Mouse (Mus musculus) 416B (cell line): Measurements from ENCODE around the gene D430042O09Rik.
A peak's percentile ranks its signal among the peaks of the same experiment; 100 is the strongest.

Experiments used
- DNase-seq: peaks from one replicate; pipeline ENCODE4 v3.0.0; 2011; ENCODE audit warnings: low read depth

The D430042O09Rik gene

DNA sequence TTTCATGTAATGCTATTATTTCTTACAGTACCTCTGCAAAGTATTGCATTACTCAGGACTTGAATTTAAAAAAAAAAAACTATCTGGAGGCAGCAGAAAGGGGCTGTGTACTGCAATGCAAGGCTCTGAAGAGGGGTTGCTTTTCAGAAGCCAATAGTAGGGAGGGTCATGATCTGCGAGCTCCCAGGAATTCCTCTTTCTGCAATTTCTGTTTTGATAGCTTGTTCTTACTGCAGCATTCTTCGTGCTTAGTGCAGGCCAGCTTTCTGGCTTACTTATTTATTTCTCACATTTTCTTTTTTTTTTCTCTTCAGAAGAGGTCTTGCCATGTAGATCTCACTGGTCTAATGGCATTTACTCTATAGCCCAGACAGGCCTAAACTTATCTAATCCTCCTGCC lies 32.8 kb downstream of the D430042O09Rik start:
- no peak for DNase-seq

DNA sequence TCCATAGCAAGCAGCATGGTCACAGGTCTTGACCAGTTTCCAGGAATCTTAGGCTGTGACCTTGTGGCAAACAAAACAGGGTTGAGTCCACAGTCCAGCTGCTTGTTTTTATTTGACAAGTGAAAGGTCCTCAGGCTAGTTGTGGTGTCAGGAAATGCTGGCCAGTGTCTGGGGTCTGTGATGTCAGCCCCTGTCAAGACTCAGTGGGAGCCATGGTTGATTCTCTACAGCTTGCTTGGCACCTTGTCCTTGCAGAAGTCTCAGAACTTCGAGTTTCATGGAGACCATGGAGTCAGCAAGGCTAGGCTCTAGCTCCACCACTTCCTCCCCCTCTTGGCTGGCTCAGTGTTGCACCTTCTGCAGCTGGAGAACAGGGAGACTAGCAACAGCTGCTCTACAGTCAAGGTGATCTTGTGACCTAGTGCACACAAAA lies 33.6 kb downstream of the D430042O09Rik start:
- no peak for DNase-seq

DNA sequence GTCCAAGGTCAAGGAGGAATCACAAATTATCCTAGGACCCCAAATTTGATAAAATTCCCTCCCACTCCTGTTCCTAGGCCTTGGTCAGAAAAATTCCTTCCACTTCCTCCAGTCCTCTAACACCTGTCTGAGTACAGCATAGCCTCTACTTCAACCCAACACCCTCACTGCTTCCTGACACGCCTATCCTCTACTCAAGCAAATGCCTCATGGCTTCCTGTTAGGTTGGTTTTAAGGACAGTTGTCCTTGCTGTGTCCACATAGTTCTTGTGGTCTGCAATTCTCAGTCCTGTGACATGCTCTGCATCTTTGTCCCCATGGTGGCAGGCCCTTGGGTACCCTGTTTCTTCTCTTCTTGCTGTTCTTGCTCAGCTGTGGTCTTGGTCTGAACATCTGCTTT lies 37.1 kb downstream of the D430042O09Rik start:
- DNase-seq: peak; percentile 65

DNA sequence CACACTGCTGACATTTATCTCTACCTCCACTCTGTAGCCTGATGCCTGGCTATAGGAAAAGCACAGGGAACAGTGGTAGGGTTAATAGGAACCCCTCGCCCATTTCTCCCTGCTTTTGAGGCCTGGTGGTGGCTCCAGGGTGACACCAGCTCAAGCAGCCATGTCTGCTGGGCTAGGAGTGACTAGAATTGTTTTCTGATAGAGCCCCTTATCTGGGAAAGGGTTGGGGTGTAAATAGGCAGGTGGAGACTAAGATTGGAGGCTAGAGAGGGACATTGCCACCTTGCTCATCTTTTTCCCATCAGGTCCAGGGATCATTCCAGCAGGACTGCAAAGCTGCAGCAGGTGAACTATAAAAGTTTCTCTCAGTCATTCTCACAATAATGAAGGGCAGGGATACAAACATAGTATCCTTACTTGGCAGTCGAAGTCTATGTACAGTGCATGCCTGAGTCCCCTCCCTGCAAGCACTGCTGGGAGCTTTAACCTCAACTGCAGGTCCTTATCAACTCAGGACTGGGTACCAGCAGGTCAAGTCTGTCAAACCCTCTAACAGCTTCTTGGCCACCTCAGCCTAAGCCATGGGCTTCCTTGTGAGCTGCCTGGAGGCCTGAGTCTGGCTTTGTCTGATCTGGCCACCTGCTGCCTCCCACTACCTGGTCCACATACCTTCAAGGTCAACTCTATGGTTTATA lies 39.1 kb downstream of the D430042O09Rik start:
- no peak for DNase-seq

DNA sequence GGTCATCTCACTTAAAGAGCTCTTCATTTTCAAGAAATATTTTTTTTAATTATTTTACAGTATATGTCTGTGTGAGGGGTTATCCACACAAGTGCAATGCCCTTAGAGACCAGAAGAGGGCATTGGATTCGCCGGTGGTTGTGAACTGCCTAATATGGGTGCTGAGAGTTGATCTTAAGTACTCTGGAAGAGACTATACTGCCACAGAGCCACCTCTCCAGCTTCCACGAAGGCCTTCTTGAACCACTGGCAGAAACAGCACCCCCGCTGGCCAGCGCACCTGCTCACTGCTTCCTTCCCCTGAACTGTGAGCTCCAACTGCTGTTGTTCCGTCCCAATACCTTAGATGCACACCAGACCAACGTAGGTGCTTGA lies 39.6 kb downstream of the D430042O09Rik start:
- DNase-seq: peak; percentile 54

DNA sequence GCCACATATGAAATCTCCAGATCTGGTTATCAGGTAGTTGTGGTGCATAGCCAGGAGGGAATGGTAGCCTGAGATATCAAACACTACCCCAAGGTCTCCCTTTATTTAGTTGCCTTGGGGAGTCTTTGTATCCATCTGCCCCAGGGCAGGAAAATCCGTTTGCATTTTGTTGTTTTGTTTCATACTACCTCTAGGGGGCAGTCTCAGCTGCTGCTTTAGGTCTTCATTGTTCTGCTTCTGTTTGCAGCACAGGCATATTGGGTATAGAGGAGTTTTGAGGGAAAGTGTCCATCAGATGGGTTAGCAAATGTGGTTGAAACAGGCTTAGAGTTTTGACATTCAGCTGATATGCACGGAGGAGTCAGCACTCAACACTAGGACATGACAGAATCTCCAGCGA lies 40.5 kb downstream of the D430042O09Rik start:
- DNase-seq: peak; percentile 56

DNA sequence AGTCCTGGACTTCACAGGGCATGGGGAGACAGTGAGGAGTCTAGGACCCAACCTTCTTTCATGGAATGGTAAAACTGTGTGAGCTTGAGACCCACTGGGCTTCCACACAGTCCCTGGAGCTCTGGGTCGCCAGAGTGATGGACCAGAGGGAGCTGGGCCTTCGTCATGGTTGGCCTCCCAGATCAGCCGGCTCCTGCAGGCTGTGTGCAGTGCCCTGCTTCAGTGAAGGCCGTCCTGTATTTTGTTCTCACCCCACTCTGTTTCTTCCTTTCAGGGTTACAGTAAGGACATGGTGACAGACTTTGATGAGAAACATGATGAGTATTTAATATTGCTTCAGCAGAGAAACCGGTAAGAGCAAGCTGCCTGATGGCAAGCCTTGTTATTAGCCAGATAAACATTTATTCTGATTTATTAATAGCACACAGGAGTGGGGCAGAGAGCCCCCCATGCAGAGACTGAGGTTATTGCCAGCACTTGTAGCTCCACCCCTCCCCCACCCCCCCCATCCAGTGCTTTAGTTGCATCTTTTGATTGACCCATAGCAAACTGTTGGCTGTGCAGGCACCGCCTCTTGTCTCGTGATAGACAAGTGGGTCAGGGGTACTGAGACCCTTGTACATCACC lies 45.1 kb downstream of the D430042O09Rik start:
- no peak for DNase-seq

DNA sequence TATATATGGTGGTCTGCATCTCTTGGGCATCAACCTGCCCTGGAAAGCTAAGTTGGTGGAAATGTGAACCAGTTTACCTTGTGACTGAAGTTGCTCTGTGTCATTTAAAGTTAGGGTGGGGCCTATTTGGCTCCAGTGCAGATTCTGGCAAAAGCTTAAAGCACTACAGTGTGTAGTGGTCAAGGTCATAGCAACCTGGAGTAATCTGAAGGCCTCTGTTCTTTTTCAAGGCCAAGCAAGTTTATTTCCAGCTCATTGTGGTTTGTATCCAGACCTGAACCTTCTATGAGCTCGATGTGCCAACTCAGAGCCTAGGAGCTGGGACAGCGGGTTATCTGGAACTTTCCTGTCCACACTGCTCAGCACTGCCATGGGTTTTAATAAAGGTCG lies 45.6 kb downstream of the D430042O09Rik start:
- no peak for DNase-seq

DNA sequence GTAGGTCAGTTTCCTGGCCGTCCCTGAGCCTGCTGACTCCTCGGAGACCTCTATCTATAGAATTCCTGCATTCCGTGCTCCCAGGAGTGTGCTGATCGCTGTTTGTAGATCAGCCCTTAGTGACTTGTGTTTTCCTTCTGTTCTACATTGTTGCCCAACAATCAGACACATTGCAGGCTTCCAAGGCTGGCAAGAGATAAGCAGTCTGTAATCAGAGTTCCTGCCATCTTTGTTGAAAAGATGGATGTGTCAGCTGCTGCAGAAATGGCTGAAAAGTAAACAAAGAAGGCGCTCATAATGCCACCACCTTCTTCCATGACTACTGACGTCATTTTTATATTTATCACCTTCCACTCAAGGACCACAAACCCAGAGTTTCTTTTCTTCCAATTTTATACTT lies 49.1 kb downstream of the D430042O09Rik start:
- no peak for DNase-seq

DNA sequence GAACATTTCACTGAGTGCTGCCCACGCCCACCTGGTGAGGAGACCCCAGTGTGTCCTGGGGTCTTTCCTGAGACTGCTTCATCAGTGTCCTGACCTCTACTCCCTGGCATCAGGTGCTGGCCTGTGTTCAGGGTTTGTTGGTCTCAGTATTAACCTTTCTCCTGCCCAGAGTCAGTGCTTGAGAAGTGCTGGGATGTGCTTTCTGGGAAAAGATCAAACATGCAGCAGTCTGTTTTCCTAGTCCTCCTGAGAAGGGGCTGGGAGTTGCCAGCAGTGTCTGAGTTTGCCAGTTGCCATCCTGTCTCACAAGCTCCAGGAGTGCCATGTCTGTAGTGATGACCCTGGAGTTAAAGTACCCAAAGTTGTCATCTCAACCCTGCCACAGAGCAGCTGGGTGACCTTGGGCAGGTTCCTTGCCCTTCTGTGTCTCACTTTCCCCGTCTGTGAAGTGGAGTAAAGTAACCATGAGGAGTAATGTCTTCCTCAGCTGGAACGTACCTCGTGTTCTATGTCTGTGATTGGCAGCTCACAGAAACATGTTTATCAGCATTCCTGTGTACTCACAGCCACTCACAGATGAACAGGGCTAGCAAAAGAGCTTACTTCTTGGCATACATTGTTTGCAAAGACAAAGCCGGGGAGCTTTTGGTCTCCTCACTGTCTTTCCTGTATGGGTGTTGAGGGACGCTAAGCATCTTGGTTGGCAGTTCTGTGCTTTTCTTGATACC lies 50.4 kb downstream of the D430042O09Rik start:
- no peak for DNase-seq

DNA sequence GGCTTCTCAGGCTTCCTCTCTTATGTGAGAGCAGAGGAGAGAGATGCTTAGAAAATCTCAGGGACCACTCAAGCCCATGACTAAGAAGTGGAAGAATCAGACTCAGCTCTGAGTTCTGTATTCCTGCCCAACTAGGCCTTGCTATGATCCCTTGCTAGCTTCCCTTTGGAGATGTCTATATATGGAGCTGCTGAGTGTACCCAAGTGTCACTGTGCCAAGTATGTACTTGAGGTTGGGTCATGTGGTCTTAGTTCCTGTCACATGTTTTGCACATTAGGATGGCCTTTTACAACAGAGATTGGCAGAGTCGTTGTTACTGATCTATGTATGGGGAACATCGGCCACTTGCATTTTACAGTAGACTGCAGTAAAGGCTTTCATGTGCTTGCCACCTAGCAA lies 54.6 kb downstream of the D430042O09Rik start:
- peak; percentile 42 for DNase-seq

DNA sequence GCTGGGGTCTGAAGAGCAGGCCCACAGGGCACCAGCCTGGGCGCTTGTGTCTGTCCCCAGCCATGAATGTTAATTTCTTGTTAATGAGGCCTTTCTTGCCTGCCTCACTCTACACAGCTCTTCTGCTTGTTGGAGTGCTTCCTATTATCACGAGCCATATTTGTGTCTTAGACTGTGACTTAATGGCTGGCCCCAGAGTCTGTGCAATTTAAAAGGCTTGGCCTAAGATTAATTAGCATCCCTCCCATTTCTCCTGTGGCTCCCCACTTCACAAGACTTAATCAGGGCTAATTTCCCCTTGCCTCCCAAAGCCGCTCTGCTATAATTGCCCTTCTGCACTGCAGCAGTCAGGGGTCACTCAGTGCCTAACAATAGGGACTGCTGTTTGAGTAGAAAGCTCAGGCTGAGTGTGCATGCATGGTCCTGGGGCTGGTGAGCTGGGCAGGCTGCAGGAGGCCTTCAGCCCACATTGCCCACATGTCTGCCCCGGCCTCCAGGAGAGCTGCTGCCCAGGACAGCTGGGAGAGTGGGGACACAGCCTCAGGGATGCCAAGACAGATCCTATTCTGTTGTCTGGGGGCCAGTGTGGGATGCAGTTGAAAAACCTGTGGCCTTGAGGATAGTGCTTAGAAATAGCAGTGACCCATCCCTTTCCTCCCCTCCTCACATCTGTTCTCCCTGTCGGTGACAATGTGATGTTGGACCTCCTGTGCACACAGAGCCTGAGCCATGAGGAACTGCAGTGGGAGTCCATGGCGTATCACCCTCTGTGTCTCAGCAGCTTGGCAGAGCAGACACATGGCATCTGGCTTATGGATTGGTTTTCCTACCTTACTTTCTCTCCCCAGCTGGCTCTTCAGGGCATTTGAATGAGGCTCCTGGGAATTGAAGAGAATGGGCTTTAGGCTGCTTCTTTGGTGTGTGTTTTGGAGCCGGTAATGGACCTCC lies 55.5 kb downstream of the D430042O09Rik start:
- no peak for DNase-seq

DNA sequence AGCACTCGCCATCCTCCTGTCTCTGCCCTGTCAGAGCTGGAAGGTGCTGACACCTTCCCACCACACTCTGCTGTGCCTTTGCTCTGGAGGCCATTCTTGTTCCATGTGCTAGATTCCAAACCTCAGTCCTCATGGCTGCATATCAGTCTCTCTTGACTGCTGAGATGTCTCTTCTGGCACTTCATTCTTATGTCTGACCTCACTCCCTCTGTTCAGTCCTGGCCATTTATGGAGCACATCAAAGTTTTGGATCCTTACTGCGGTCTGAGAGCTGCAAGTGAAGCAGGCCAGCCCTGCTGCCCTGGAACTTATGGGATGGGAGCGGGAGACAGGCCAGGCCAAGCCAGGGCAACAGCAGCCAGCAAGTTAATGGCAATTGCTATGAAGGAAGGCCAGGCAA lies 56.7 kb downstream of the D430042O09Rik start:
- DNase-seq: no peak

DNA sequence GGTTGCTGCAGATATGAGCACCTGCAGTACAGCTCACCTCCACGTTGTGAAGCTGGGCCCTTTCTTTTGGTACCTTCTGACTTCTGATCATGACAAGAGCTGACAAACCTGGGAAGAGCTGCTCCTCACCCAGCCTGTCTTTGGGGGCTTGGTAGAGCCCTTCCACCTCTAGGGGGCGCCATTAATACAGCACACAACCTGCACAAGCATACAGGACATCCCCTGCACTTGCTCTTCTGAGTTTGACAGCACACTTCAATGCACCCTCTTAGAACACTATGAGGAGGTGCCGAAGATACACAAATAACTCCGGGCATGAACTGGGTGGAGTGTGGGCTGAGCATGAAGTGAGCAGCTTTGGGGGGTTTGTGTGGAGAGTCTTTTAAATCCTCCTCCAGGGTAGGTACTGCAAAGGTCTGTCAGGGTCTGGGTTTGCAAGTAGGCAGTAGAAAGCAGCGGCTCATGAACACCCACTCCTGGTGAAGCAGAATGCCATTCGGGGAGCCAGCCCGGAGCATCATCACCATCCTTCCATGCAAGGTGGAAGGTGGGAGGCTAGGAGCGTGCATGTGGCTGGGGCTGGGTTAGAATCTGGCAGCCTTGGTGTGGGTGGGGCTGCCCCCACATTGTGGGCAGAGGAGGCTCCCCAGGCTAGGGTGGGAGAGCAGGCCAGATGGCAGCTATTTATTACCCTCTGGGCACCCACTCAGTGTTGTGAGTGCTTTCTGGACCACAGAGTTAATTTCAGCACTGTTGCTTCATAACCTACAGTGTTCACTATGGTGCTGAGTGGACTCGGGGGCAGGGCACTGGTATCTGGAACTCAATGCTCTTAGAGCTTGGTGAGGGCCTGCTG lies 59.5 kb downstream of the D430042O09Rik start:
- DNase-seq: peak; percentile 38

DNA sequence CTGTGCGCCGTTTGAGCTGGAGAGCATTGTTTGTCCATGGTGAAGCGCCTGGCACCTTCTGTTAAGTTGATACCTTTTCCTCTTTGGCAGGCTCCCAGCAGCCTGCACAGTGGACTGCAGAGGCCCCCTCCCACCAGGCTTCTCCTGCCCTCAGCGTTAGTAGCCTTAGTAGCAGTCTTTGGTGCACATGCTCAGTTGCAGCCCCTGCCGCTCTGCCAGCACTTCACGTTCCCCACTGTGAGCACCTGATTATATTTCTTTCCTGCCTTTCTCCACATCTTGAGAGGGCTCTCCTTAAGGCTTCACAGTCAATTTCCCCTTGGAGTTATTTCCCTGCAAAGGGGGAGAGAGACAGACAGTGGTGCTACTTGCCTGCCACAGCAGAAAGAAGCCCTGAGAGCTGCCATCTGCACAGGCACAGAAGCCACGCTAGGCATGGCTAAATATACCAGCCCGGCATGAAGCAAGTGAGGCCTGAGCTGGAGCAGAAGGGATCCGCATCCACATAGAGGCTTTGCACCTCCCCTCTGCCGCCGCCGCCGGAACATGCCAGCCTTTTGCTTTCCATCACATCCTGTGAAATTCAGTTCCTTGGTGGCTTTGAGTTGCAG lies 65.4 kb downstream of the D430042O09Rik start:
- DNase-seq: no peak

DNA sequence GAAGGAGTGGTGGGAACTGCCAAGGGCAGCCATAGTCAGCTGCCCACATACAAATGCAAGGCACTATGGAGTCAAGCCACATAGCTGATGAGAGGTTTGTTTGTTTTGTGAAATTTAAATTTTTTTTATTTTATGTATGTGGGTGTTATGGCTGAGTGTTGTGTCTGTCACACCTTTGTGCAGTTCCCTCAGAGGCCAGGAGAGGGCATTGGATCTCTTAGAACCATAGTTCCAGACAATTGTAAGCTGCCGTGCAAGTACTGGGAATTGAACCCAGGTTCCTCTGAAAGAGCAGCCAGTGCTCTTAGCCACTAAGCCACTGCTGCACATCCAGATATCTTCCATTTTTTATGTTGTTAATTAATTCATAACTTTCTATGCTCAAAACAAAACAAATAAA lies 75.5 kb downstream of the D430042O09Rik start:
- peak; percentile 42 for DNase-seq

DNA sequence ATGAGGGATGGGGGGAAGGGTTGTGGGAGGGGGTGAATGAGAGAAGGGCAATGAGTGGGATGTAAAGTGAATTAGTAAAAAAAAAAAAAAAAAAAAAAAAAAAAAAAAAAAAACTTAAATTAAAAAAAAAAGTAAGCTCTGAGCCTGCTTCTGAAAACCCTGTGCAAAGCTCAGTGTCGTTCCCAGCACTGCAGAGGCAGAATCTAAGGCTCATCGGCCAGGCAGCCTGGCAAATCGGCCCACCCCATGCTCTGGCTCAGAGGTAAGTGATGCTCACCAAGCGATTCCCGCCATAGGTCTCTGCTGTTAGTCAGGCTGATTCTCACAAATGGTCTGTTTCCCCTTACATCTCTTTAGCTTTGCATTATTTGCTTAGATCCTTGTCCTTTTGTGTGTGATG lies 78.4 kb downstream of the D430042O09Rik start:
- DNase-seq: no peak

DNA sequence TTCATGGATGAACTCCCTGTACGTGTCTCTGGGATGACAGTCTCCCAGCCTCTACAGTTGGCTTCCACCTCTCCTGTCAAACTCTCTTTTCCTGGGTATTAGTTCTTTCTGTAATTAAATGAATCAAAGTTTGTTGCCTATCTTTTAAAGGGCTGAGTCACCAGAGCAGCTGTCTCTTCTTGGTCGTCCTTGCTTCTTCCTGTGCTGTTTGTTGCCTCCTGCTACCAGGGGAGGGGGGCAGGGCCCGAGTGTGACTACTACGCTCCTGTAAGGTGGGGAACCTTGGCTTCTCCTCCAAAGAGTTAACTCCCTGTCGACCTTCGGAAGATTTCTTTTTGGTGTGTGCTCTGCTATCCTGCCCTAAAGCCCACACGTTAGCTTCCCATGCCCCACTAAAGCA lies 79.4 kb downstream of the D430042O09Rik start:
- no peak for DNase-seq

DNA sequence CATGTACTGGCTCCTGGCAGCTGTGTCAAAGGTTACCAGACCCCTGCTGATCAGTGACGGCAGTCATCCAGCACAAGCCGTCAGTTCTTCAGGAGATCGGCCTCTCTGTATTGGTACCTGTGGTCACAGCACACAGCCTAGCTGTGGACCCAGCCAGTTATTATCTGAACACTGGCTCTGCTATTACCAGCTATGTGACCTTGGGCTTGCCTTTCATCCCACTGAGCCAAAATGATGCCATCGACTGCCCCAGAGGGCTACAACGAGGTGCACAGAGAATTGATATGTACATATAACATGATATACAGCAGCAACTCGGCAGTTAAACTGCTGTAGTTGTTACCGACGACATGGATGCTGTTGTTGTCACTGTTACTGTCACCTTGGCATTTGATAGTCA lies 82.4 kb downstream of the D430042O09Rik start:
- DNase-seq: no peak

DNA sequence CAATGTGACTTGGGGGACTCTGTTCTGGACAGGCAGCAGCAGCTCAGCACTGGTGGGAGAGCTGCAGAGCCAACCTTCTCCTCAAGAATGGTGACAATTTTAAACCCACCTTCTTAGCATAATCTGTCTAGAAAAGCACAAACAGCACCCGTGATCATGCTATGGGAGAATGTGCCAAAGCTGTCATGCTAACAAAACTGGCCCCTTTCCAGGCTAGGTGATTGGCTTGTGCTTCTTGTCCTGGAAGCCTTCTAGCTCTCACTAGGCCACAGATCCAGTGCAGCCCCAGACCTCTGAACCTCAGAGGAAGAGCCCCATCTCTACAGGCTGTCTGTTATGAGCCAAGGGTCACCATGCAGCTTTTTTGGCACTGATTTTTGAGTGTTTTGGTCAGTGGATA lies 98.9 kb downstream of the D430042O09Rik start:
- DNase-seq: no peak

DNA sequence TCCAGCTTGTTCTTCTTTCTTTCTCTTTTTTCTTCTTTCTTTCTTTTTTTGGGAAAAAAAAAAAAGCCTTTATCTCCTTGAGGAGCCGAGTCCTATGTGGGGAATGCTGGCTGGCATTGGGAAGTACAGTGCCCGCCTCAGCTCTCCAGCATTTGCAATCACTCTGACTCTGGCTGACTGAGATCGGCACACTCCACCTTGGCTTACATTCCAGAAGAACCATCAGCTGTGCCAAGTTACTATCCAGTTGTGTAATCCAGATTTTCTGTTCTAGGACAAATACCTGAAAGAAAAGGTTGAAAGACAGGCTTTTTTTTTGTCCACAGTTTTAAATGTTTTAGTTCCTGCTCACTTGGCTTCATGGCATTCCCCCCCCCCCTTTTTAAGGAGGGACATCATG lies 100.5 kb downstream of the D430042O09Rik start:
- no peak for DNase-seq
